12 mouse cellular contexts compared by ENCODE assay signal in the genomic region with DNA sequence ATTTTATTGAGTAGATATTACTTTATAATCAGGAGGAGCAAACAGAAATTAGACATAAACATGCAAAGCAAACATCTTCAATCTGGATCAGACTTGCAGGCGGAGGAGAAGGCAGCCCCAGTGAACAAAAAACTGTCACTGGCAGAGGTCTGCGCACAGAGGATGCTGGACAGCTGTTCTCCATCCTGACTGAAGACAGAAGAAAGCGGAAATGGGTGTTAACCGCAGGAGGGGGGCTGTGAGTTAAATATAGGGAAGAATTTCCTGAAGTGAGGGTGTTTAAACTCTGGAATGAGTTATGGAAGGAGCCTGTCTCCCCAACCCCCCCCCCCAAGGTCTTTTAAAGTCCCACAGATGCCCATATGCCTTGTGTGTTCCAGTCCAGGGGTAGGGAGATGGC.
DNase-seq lines count a peak whose midpoint lies in the region; ATAC-seq and TF ChIP-seq lines count a peak whose summit lies in the region.
"Had no signal": no experiment of that assay in that cellular context is flagged by ENCODE, and none has a peak within 500 bp of the region (broad histone marks: within the 10 kb centered on the region; RNA-seq: fewer than 3 reads in every experiment).

No protein-coding gene starts in this region.

- no peak overlapping the region for H3K9ac ChIP-seq in heart, postnatal 0 days (replicated peaks; ENCODE audit: low read depth, low read length)
- no peak overlapping the region for H3K9ac ChIP-seq in stomach, embryonic 14.5 days (replicated peaks; ENCODE audit: low read depth, low read length)
- H3K9ac ChIP-seq in neural tube, embryonic 15.5 days (replicated peaks) = no peak overlapping the region

- no peaks in the 10 kb centered on the region for H3K27me3 ChIP-seq in heart, postnatal 0 days (ENCODE audit: control insufficient read depth, insufficient read depth, low read length)
- H3K27me3 ChIP-seq in stomach, embryonic 14.5 days (ENCODE audit: control insufficient read depth, insufficient read depth, low read length) = no peaks in the 10 kb centered on the region
- H3K27me3 ChIP-seq in neural tube, embryonic 15.5 days (replicated peaks) = no peaks in the 10 kb centered on the region

- H3K4me1 ChIP-seq in heart, postnatal 0 days (ENCODE audit: control insufficient read depth, insufficient read depth) = peaks cover 27% of the 10 kb centered on the region
- H3K4me1 ChIP-seq in stomach, embryonic 14.5 days (ENCODE audit: control insufficient read depth, insufficient read depth, low read length) = peaks cover 66% of the 10 kb centered on the region
- peaks cover 36% of the 10 kb centered on the region for H3K4me1 ChIP-seq in neural tube, embryonic 15.5 days

- ATAC-seq in heart, postnatal 0 days (ENCODE audit: insufficient read depth, low read depth) = no peak
- peak; percentile 68 for ATAC-seq in stomach, embryonic 14.5 days (ENCODE audit: insufficient number of reproducible peaks, insufficient read depth, low FRiP score, low read depth)
- ATAC-seq in neural tube, embryonic 15.5 days (ENCODE audit: low FRiP score) = no peak

- no peaks in the 10 kb centered on the region for H3K9me3 ChIP-seq in heart, postnatal 0 days (replicated peaks; ENCODE audit: control insufficient read depth, low read length)
- no peaks in the 10 kb centered on the region; the same call in 1 of the 2 replicates for H3K9me3 ChIP-seq in stomach, embryonic 14.5 days (ENCODE audit: control insufficient read depth, low read depth, low read length)
- no peaks in the 10 kb centered on the region for H3K9me3 ChIP-seq in neural tube, embryonic 15.5 days (replicated peaks)

- H3K36me3 ChIP-seq in heart, postnatal 0 days (replicated peaks; ENCODE audit: control insufficient read depth, insufficient read depth, low read length) = peaks cover 15% of the 10 kb centered on the region; the same call in 1 of the 2 replicates
- no peaks in the 10 kb centered on the region for H3K36me3 ChIP-seq in stomach, embryonic 14.5 days (ENCODE audit: control insufficient read depth, insufficient read depth, low read length)
- no peaks in the 10 kb centered on the region for H3K36me3 ChIP-seq in neural tube, embryonic 15.5 days

- peak overlapping the region; percentile 48 for H3K27ac ChIP-seq in heart, postnatal 0 days (ENCODE audit: low read depth)
- H3K27ac ChIP-seq in stomach, embryonic 14.5 days (ENCODE audit: low read length) = peak overlapping the region; percentile 67
- H3K27ac ChIP-seq in neural tube, embryonic 15.5 days (replicated peaks) = no peak overlapping the region
- H3K27ac ChIP-seq: macrophage had no signal

- no peak overlapping the region for H3K4me2 ChIP-seq in heart, postnatal 0 days (ENCODE audit: low read depth, low read length)
- no peak overlapping the region for H3K4me2 ChIP-seq in stomach, embryonic 14.5 days (replicated peaks; ENCODE audit: low read depth, low read length)
- no peak overlapping the region for H3K4me2 ChIP-seq in neural tube, embryonic 15.5 days

- 0 out of 2 replicates have a peak, but pooled peaks have one; percentile 45 for TF ChIP-seq EP300 in heart, postnatal 0 days (IDR thresholded peaks at IDR 0.05; ENCODE audit: low read depth)

- WGBS in heart, postnatal 0 days = 44% methylated on average over 4 of the region's 4 CpGs
- WGBS in stomach, embryonic 14.5 days = 39% methylated on average over 4 of the region's 4 CpGs
- whole genome bisulfite sequencing in neural tube, embryonic 15.5 days = 85% methylated on average over 4 of the region's 4 CpGs

- H3K4me3 ChIP-seq in heart, postnatal 0 days (ENCODE audit: low read depth, low read length) = no peak overlapping the region
- H3K4me3 ChIP-seq in stomach, embryonic 14.5 days (ENCODE audit: low read depth, low read length) = no peak overlapping the region
- no peak overlapping the region for H3K4me3 ChIP-seq in neural tube, embryonic 15.5 days (replicated peaks)

- intact Hi-C loops in left cerebral cortex, postnatal 4 days (cut with DNase I) = no loop called here

- peak; percentile 39 for DNase-seq in kidney, adult 11 months
- no peak for DNase-seq in kidney, adult 18-20 months
- DNase-seq in heart, postnatal 0 days (ENCODE audit: low spot score) = peak; percentile 52
- DNase-seq in kidney, postnatal 25 days = peak; percentile 61 to 64
- DNase-seq in cerebellum, postnatal 10 days = no peak
- no peak for DNase-seq in left cerebral cortex, postnatal 4 days
- DNase-seq: adrenal gland, postnatal 10 days; B cell, adult 2 months; cerebellum, adult 18-20 months had no signal

- TF ChIP-seq CTCF in heart, postnatal 0 days (IDR thresholded peaks at IDR 0.05; ENCODE audit: low read depth) = no peak

Comparison
In these comparisons a context has a peak if more than half of its experiments do, and no peak if none do; other contexts are left out.
1. DNase-seq: peak in kidney, adult 11 months (single experiment), heart, postnatal 0 days (single experiment) and kidney, postnatal 25 days (2 of 2); none in kidney, adult 18-20 months (single experiment), cerebellum, postnatal 10 days (0 of 2) and left cerebral cortex, postnatal 4 days (single experiment).